Mouse (Mus musculus) spleen, embryonic (tissue): ENCODE data around the gene Klk1b8.
"Not testable (repeated sequence)": the region's sequence is repeated elsewhere in the genome, so short reads cannot be mapped to it uniquely, and the experiment has no call there.

Source experiments
- CTCF ChIA-PET: fragments of 350-600 bp; sonication (Branson Sonifier 250); formaldehyde crosslinking; loops from one replicate; lab custom pipeline; 2022; lab: Charles Lee

The Klk1b8 gene

GRCm38 (mm10) chr7:43950364-43950763 lies at the start of gene Klk1b8:
Gene Klk1b8 (plus strand): TSS chr7:43950664.
- CTCF ChIA-PET: no interaction called here

DNA sequence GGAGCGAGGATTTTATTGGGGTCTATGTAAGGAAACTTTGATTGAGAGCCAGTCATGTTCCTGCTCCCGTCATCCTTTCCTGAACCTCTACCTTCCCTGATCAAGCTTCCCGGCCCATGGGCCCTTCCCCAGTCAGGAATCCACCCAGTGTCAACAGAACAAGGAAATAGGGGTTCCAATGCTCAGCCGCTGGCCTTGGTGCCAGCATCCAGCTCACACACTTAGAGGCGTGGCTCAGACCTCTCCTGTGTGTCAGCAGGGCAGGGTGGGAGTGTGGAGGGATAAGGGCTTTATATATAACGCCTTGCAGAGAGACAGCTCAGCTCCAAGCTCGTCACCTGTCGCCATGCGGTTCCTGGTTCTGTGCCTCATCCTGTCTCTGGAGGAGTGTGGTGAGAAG lies 35.6 kb upstream of the Klk1b8 start:
- CTCF ChIA-PET: no interaction called here

- CTCF ChIA-PET: no interaction called here
Measured at GRCm38 (mm10) chr7:43918426-43918825, 32.0 kb upstream of the Klk1b8 start.

GRCm38 (mm10) chr7:43918871-43919270 lies 31.6 kb upstream of the Klk1b8 start:
- CTCF ChIA-PET: no interaction called here

DNA sequence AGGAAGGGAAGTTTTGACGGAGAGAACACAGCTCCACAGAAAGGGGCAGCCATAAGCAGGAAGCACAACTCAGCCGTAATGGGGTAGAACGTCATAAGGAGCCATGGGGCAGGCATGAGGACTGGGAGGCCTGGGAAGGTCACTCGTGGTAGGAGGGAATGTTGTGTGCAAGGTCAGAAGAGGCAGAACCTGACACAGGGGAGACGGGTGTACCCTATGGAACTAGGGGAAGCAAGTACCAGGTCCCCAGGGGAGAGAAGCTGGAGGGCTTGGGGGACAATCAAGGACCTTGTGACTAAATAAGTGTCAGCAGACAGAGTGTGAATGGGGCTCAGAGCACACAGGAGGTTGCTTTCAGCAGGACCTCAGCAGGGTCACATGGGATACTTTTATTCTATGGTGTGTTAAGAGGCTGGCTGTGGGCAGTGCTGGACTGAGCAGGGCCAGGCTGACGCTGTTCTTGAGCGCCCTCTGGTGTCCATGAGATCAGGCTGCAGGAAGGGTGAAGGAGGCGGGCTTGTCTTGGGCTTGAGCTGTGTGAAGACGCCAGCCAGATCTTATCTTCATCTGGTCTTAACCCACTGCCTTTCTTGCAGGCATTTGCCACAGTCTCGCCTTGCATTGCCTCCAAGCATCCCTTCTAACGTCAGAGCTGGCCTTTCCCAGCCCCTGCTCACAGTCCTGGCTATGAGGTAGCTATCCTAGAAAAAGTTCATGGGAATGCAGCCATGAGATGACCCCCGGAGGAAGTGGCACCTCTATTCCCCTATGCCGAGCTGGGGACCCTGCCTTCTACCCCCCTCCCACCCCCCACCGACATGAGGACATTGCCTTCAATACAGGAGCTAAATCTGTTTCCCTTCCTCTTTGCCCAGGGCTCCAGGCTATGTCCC lies 30.7 kb upstream of the Klk1b8 start:
- CTCF ChIA-PET: interaction anchor here (0.6 kb wide), 1 partner anchor 33 kb away, joined by 7 read pairs; no protein-coding TSS in a partner anchor

DNA sequence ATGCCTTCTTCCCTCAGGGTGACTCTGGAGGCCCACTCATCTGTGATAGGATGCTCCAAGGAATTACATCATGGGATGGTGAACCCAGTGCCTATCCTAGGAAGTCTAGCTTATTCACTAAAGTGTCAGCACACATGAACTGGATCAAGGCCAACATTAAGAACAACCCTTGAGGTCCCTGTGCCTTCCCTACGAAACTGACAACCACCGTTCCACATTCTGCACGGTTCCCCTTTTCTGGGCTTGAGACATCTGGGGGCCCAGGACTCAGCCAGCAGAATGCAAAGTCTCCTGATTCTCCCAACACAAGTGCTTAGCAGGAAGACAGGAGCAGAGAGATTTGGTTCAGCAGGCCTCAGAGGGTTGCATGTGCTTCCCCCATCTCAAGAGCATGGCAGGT lies 29.9 kb upstream of the Klk1b8 start:
- CTCF ChIA-PET: no interaction called here

GRCm38 (mm10) chr7:43921087-43921486 lies 29.4 kb upstream of the Klk1b8 start:
- CTCF ChIA-PET: no interaction called here

GRCm38 (mm10) chr7:43921941-43922340 lies 28.5 kb upstream of the Klk1b8 start:
- CTCF ChIA-PET: no interaction called here

GRCm38 (mm10) chr7:43925985-43926384 lies 24.5 kb upstream of the Klk1b8 start:
- CTCF ChIA-PET: no interaction called here

GRCm38 (mm10) chr7:43928521-43928920 lies 21.9 kb upstream of the Klk1b8 start:
- CTCF ChIA-PET: no interaction called here

DNA sequence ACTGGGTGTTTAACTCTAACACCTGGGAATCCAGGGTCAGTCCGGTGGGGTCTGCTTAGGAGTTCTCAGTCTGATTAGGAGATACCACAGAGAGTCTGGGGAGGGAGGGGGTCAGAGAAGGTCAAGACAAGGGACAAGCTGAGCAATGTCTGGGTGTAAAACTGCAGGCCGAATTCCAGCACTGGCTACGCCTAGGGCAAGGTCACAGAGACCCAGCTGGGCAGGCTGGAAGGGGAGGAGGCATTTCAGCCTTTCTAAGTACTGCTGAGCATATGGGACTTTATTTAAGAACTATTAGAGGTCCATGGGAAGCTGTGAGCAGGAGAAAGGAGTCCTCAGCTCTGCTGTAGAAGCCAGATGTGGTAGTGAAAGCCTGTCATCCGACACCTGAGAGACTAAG lies 18.1 kb upstream of the Klk1b8 start:
- CTCF ChIA-PET: no interaction called here

DNA sequence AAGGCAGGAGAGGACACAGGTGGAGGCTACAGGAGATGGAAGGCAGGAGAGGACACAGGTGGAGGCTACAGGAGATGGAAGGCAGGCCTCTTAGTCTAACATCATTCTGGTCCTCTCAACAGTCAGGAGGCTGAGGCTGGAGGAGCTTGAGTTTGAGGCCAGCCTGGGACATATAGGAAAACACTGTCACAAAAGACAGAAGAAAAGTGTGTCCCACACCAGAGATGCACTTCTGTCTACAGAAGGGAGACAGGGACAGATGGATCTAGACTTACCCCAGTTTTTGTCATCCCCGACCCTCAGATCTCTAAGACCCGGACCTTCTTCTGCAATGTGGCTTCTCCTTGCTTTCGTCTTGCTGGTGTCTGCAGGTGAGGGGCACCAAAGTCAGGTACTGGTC lies 17.0 kb upstream of the Klk1b8 start, which contains the start of gene Klk15:
TSS of gene Klk15 (plus strand) at position 301 of the 400 bp plus-strand sequence.
- CTCF ChIA-PET: no interaction called here

- CTCF ChIA-PET: no interaction called here
Measured at GRCm38 (mm10) chr7:43934747-43935146, 15.7 kb upstream of the Klk1b8 start.

GRCm38 (mm10) chr7:43936551-43936950 lies 13.9 kb upstream of the Klk1b8 start:
- CTCF ChIA-PET: no interaction called here

- CTCF ChIA-PET: not testable (repeated sequence)
Measured at GRCm38 (mm10) chr7:43942293-43942692, 8.2 kb upstream of the Klk1b8 start.

DNA sequence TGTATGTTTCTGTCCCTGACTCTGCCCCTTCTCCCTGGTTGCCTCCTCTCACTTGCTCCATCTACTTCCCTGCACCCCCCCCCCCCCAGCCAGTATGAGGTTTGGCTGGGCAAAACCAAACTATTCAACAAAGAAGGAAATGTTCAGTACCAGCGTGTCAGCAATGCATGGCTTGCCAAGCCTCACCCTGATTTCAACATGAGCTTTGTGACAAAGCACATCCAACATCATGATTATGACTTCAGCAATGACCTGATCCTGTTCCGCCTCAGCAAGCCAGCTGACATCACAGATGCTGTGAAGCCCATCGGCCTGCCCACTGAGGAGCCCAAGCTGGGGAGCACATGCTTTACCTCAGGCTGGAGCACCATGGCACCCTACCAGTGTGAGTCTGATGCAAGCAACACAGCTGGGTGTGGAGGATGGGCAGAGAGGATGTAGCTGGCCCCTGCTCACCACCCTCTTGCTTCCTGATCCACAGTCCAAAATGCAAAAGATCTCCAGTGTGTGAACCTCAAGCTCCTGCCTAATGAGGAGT lies 5.7 kb upstream of the Klk1b8 start:
- CTCF ChIA-PET: no interaction called here

GRCm38 (mm10) chr7:43952703-43953102 lies 2.2 kb downstream of the Klk1b8 start:
- CTCF ChIA-PET: interaction anchor here (0.6 kb wide), 1 partner anchor 33 kb away, joined by 7 read pairs; no protein-coding TSS in a partner anchor

- CTCF ChIA-PET: no interaction called here
Measured at GRCm38 (mm10) chr7:43966451-43966850, 16.0 kb downstream of the Klk1b8 start, which contains the start of gene Klk1b1. Gene Klk1b1 (plus strand): TSS chr7:43966751.

DNA sequence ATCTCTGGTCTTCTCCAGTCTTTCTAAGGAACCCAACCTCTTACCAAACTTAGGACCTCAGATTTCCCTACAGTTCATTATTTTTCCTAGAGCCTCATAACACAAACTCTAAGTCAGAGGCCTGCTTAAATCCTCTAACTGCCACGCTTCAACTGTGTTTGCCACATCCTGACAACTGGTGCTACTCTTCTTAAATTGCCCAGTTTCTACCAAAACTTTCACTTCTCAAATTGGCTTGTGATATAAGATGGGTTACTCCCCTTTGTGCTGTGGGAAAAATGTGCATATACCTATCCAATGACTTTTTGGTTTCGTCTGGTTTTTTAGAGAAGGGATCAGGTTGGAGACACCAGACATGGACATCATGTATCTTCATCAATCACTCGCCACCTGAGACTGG lies 16.6 kb downstream of the Klk1b8 start:
- CTCF ChIA-PET: no interaction called here

GRCm38 (mm10) chr7:43967612-43968011 lies 17.1 kb downstream of the Klk1b8 start:
- CTCF ChIA-PET: no interaction called here

GRCm38 (mm10) chr7:43975761-43976160 lies 25.3 kb downstream of the Klk1b8 start, which contains the start of gene Klk1b9:
Gene Klk1b9 (plus strand): TSS chr7:43976061.
- CTCF ChIA-PET: not testable (repeated sequence)

DNA sequence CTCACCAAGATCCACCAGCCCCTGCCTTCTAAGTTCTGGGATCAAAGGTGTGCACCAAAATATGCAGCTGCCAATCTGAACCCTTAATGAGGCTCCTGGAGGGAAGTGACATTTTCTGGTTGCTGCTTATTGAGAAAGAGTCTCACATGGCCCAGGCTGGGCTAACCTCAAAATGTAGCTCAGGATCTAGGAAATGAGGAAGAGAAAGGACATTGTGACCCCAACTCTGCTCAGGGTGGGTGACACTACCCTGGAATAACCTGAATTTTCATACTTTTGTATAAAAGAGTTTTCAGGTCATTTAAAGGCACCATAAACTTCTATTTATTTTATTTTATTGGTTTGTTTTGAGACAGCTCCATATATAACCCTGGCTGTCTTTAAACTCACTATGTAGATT lies 35.2 kb downstream of the Klk1b8 start:
- CTCF ChIA-PET: no interaction called here

DNA sequence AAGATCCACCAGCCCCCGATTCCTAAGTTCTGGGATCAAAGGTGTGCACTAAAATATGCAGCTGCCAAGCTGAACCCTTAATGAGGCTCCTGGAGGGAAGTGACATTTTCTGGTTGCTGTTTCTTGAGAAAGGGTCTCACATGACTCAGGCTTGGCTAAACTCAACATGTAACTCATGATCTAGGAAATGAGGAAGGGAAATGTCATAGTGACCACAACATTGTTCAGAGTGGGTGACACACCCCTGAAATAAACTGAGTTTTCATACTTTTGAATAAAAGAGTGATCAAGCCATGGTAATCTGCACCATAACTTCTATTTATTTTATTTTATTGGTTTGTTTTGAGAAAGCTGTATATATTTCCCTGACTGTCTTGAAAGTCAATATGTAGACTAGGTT lies 44.4 kb downstream of the Klk1b8 start:
- CTCF ChIA-PET: not testable (repeated sequence)
